Mouse (Mus musculus): Measurements from ENCODE around the gene Ptger4.
"Not testable (repeated sequence)": the region's sequence is repeated elsewhere in the genome, so short reads cannot be mapped to it uniquely, and the experiment has no call there.

Ptger4 gene

GRCm38 (mm10) chr15:5238073-5238472, 5.9 kb downstream of the Ptger4 start:
- DNase-seq (ENCODE audit: low read depth): no peak

GRCm38 (mm10) chr15:5237012-5237660, 6.9 kb downstream of the Ptger4 start:
- peak; percentile 92 for DNase-seq (ENCODE audit: low read depth)

DNA sequence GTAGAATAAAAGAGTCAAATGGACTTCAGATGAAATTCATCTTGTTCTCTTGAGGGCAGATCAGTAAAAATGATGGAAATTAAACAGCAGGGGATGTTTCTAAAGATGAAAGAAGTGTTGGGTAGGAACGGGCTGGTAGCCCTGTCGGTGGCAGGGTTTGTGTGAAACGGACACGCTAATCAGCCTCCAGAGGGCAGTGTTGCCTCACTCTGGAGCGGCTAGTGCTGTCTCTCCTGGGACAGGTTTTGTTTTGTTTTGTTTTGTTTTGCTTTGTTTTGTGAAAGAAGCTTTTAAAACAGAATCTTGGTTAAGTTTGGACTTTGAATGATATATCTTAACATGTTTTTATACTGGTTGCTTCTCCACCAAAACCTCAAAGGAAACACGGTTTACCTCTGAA, 7.4 kb downstream of the Ptger4 start:
- peak; percentile 87 for DNase-seq (ENCODE audit: low read depth)

- DNase-seq (ENCODE audit: low read depth): peak; percentile 67
Measured at GRCm38 (mm10) chr15:5235527-5235926, 8.5 kb downstream of the Ptger4 start.

DNA sequence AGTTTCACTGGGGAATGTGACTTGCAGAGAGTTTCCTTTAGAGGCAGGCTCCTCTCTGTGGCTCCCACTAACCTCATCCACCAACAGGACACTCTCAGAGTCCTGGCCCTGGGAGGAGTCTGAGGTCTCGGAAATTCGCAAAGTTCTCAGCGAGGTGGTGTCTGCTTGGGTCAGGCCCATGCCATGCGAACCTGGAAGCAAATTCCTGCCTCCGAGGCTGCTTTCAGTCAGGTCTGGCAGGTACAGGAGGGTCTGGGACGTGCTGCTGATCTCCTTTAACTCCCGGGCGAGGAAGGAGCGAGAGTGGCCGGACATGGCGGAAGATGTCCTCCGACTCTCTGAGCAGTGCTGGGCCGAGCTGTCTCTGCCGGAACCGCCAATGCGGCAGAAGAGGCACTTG, 9.3 kb downstream of the Ptger4 start:
- DNase-seq (ENCODE audit: low read depth): no peak

- not testable (repeated sequence) for DNase-seq (ENCODE audit: low read depth)
Measured at GRCm38 (mm10) chr15:5230746-5231145, 13.2 kb downstream of the Ptger4 start.

- DNase-seq (ENCODE audit: low read depth): no peak
Measured at GRCm38 (mm10) chr15:5220491-5220890, 23.5 kb downstream of the Ptger4 start.

GRCm38 (mm10) chr15:5209116-5209515, 34.9 kb downstream of the Ptger4 start:
- DNase-seq (ENCODE audit: low read depth): no peak

DNA sequence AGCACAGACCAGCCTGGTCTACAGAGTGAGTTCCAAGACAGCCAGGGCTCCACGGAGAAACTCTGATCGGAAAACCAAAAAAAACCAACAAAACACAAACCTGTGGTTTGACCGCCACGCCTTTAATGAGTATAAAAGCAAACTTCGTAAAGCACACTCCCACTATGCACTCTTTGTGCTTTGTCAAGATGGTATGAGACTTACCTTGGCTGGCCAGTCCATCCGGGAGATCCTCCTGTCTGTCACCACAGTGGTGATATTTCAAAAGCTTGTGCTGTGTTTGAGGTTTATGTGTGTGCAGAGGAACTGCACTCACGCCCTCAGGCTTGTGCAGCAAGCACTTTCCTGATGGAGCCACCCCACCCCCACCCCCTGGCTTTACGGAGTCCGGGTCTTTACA, 38.8 kb downstream of the Ptger4 start:
- no peak for DNase-seq (ENCODE audit: low read depth)

DNA sequence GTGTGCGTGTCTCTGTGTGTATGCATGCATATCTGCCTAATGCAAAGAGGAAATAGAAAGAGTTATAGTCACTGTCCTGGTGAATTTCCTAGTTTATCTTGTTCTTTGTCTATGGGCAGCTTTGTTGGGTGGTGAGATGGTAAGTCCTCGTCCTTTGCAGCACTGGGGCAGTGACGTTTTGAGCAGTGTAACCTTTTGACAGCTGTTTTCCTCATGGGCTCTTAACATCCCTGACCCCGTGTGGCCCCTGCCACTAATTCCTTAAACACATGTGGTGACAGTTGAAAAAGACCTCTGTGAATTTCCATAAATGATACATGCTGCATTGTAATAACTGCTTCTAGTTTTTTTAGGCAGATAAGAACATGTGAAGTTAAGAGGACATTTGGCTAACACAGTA, 47.3 kb downstream of the Ptger4 start:
- no peak for DNase-seq (ENCODE audit: low read depth)

DNA sequence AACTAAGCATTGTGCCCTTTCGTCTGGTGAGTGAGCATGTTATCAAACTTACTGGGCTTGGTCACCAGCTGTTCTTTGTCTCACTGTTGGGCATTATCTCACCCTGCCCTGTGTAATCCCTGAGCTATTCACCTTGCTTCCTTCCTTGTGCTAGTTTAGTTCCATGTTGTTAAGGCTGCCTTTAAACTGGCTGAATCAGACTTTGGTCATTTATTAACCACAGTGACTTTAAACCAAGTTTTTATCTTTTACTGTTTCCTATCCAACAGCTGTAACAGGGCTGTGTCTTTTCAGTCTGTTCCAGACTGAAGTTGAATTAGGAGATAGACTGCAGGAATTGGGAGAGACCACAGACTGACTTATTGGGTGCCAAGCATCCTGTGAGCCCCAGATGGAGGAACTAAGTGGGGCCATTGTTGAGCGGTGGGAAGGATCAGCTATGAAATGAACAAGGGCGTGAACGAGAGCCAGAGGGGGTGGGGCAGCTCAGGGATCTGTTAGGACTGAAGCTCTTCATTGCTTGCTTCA, 47.9 kb downstream of the Ptger4 start:
- peak; percentile 69 for DNase-seq (ENCODE audit: low read depth)

DNA sequence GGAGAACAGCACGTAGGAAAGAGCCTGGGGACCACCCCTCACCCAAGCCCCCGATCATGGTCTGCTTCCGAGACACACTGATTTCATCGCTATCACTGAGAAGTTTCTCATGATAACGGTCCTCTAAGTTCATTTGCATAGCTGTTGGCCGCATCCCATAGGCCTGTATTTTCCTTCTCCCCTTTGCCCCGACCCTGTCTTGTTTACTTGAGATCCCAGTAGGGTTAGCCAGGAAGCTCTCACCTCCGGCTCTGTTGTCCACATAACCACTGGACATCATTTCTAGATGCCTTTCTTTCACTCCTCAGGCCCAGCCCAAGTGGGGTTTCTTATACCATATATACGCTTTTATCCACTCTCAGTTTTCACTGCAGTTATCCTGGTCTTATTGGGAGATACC, 49.1 kb downstream of the Ptger4 start:
- DNase-seq (ENCODE audit: low read depth): no peak

DNA sequence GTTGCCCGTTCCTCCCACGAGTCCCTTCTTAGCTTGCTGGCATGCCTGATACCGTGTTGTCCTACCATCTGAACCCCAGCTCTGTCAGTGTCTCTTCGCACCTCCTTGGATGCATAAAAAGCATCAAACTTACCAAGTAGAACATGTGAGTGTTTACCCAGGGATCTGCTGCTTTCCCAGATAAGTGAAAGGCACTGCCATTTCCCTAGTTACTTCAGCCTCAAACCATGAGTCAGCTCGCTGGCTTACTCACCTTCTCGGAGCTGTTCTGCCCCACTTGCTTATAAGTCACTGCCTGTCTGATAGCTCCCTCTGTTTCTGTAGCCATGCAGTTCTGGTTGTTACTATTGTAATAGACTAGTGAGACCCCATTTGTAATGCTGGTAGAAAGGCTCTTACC, 49.5 kb downstream of the Ptger4 start:
- DNase-seq (ENCODE audit: low read depth): peak; percentile 58

GRCm38 (mm10) chr15:5193833-5194232, 50.2 kb downstream of the Ptger4 start:
- DNase-seq (ENCODE audit: low read depth): peak; percentile 74

GRCm38 (mm10) chr15:5189504-5190093, 54.4 kb downstream of the Ptger4 start:
- DNase-seq (ENCODE audit: low read depth): peak; percentile 29

- DNase-seq (ENCODE audit: low read depth): peak; percentile 57
Measured at GRCm38 (mm10) chr15:5188029-5188428, 56.0 kb downstream of the Ptger4 start.

- DNase-seq (ENCODE audit: low read depth): peak; percentile 44
Measured at GRCm38 (mm10) chr15:5187116-5187515, 56.9 kb downstream of the Ptger4 start.

GRCm38 (mm10) chr15:5186293-5186675, 57.7 kb downstream of the Ptger4 start:
- peak; percentile 61 for DNase-seq (ENCODE audit: low read depth)

GRCm38 (mm10) chr15:5185366-5186292, 58.4 kb downstream of the Ptger4 start, which contains the start of gene Ttc33:
TSS of gene Ttc33 (plus strand) at chr15:5185525.
- DNase-seq (ENCODE audit: low read depth): peak; percentile 81

GRCm38 (mm10) chr15:5184668-5185330, 59.2 kb downstream of the Ptger4 start:
- peak; percentile 49 for DNase-seq (ENCODE audit: low read depth)

- DNase-seq (ENCODE audit: low read depth): peak; percentile 73
Measured at GRCm38 (mm10) chr15:5173217-5173820, 70.7 kb downstream of the Ptger4 start.
